Mouse (Mus musculus) inflammation-experienced regulatory T-cells, adult 6 months (primary cell): ENCODE results near the gene Clec4n. TPM values are rescaled to one million over a fixed set of nuclear protein-coding genes. Genes with fewer than 3 reads are reported as not detected.
"Not testable (repeated sequence)": the region's sequence is repeated elsewhere in the genome, so short reads cannot be mapped to it uniquely, and the experiment has no call there.

Source experiments
- ATAC-seq: one replicate; pipeline ENCODE4 v1.8.0; 2017
- polyA plus RNA-seq, 3 experiments: library from polyadenylated mRNA; unstranded; fragments of 100-300 nt; shearing (Covaris generic); gene quantifications; one replicate each; pipeline ENCODE4 v1.2.1; 2017

Gene Clec4n
- polyA plus RNA-seq, 3 experiments from 2014 or later = 0.40 TPM; not detected in 2

DNA sequence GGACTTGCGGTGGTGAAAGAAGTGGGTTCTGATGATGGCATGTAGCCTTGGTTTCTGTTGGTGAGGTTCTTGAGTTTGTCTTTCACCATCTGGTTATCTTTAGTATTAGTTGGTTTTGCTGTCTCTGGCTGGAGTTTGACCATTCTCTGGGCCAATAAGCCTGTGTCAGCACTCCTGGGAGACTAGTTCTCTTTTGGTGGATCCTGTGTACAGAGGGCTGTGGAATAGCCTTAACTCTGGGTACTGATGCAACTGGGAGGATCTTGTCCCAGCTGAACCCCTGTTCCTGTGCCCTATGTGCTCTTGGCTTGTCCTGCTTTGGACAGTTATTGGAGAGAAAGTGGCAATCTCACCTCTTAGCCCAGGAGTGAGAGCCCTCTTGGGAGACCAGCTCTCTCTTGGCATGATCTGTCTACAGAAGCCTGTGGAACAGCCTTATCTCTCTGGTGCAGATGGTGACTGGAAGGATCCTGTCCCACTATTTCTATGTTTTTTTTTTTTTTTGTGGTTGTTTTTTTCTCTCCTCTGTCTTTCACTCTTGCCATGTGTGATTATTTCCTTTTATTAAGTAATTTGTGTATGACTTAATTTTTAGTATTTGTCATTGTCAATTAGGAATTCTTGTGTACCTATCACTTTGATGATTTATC, 63.2 kb downstream of the Clec4n start:
- ATAC-seq = no peak

DNA sequence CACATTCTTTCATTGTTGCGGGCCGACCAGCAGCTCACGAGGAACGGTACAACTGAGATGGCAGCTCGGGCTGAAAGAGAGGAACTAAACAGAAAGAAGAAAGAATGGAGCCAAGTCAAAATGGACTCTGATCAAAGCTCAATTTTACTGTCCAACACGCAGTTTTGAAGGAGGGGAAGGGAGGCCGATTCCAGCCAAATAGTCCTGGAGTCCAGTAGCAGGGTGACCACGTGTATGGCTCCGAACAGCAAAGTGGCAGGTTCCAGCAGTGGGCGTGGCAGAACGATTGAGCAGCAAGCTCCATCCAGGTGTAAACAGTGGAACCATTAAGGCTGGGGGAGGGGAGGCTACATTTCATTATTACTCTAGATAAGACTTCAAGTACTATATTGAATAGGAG, 63.9 kb downstream of the Clec4n start:
- ATAC-seq = not testable (repeated sequence)

Other genes starting within 250 kb of the Clec4n start
- under 1 TPM in 1 of 3 experiments, not detected in 2; 0.88 TPM for gene Clec4a4, start 239.5 kb upstream of the Clec4n start, polyA plus RNA-seq
- not detected for gene Clec4b1, start 179.9 kb upstream of the Clec4n start, polyA plus RNA-seq
- gene Clec4a2, start 123.4 kb upstream of the Clec4n start, polyA plus RNA-seq = not detected
- not detected for gene Clec4b2, start 57.0 kb upstream of the Clec4n start, polyA plus RNA-seq
- gene Clec4d, start 32.3 kb downstream of the Clec4n start, polyA plus RNA-seq = not detected
- gene Clec4e, start 60.0 kb downstream of the Clec4n start, polyA plus RNA-seq = not detected
- gene Vmn2r19, start 78.5 kb downstream of the Clec4n start, polyA plus RNA-seq = not detected
- under 1 TPM in 2 of 3 experiments, not detected in 1; 0.03 to 0.07 TPM for gene Vmn2r20, start 188.3 kb downstream of the Clec4n start, polyA plus RNA-seq